Mouse (Mus musculus): ENCODE results near the gene Tgm6.

GRCm38 (mm10) chr2:130162701-130163100, 50.5 kb downstream of the Tgm6 start:
- TF ChIP-seq CTCF (IDR thresholded peaks at IDR 0.05; ENCODE audit: low read depth) (no peak), EP300 (IDR thresholded peaks at IDR 0.05; ENCODE audit: low read depth) (no peak)

Measured in liver, embryonic 14.5 days (tissue).